24 mouse cellular contexts compared by ENCODE assay signal in the genomic region with DNA sequence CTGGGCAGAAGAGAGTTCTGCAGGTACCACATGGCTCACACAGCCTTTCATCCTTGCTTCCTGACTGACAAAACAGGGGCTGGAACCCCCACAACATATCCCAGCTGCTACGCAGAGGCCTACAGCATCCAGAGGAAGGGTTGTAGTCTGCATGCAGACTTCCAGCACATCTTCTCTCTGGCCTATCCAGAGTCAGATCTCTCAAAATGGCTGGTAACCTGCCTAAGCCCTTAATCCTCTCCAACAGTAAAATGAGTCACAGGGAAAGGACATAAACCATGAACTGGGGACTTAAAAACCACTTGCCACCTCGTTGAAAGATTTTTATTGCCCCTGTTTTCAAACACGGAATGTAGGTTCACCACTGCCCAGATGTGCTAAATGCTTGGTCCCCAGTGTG.
"Had no signal": no experiment of that assay in that cellular context is flagged by ENCODE, and none has a peak within 500 bp of the region (broad histone marks: within the 10 kb centered on the region; RNA-seq: fewer than 3 reads in every experiment).

No protein-coding gene starts in this region.

- H3K4me1 ChIP-seq: hindbrain, embryonic 13.5 days; hindbrain, embryonic 15.5 days; intestine, embryonic 15.5 days had no signal

- DNase-seq: gastrocnemius, adult 2 months; gastrocnemius, postnatal 10 days; gastrocnemius, postnatal 25 days; heart, postnatal 14 days; heart, postnatal 36 days; kidney, adult 18-20 months; kidney, adult 8-10 months; kidney, postnatal 10 days; kidney, postnatal 25 days; kidney, postnatal 4 days; liver had no signal

- ATAC-seq: hindbrain, postnatal 0 days; inflammation-experienced regulatory T-cells, adult 6 months; intestine, embryonic 15.5 days; intestine, postnatal 0 days had no signal

- H3K4me3 ChIP-seq: gastrocnemius, adult 2 months; heart, embryonic 10.5 days; heart, embryonic 13.5 days; heart, embryonic 15.5 days; hindbrain, embryonic 13.5 days; hindbrain, embryonic 15.5 days; intestine, embryonic 15.5 days; layer of hippocampus, adult 2 months; left cerebral cortex, adult 2 months; limb, embryonic 10.5 days; limb, embryonic 12.5 days had no signal

- H3K27me3 ChIP-seq: heart, embryonic 13.5 days; heart, embryonic 15.5 days; hindbrain, embryonic 13.5 days; hindbrain, embryonic 15.5 days; intestine, embryonic 15.5 days had no signal

- H3K9ac ChIP-seq: heart, embryonic 13.5 days; heart, embryonic 15.5 days; hindbrain, embryonic 13.5 days; hindbrain, embryonic 15.5 days; intestine, embryonic 15.5 days; limb, embryonic 12.5 days had no signal

- H3K4me2 ChIP-seq: heart, embryonic 13.5 days; heart, embryonic 15.5 days; hindbrain, embryonic 13.5 days; hindbrain, embryonic 15.5 days; intestine, embryonic 15.5 days; limb, embryonic 12.5 days had no signal

- H3K36me3 ChIP-seq: heart, embryonic 10.5 days; heart, embryonic 13.5 days; heart, embryonic 15.5 days; hindbrain, embryonic 13.5 days; hindbrain, embryonic 15.5 days; intestine, embryonic 15.5 days; limb, embryonic 10.5 days; limb, embryonic 12.5 days had no signal

- H3K27ac ChIP-seq: gastrocnemius, adult 2 months; heart, embryonic 13.5 days; heart, embryonic 15.5 days; hindbrain, embryonic 13.5 days; hindbrain, embryonic 15.5 days; hindbrain, postnatal 0 days; intestine, embryonic 15.5 days; layer of hippocampus, adult 2 months; left cerebral cortex, adult 2 months; limb, embryonic 10.5 days had no signal

- H3K9me3 ChIP-seq: heart, embryonic 10.5 days; heart, embryonic 13.5 days; heart, embryonic 15.5 days; hindbrain, embryonic 13.5 days; hindbrain, embryonic 15.5 days; intestine, embryonic 15.5 days; limb, embryonic 10.5 days had no signal
